ENCODE assay signal across 9 mouse cellular contexts in genomic region chr6:120736566-120736965, GRCm38 (mm10). TPM values are rescaled to one million over a fixed set of nuclear protein-coding genes. Genes with fewer than 3 reads are reported as not detected.
DNase-seq lines count a peak whose midpoint lies in the region; ATAC-seq and TF ChIP-seq lines count a peak whose summit lies in the region.
"Had no signal": no experiment of that assay in that cellular context is flagged by ENCODE, and none has a peak within 500 bp of the region (broad histone marks: within the 10 kb centered on the region; RNA-seq: fewer than 3 reads in every experiment).

No protein-coding gene starts in this region.

- no peaks in the 10 kb centered on the region for H3K9me3 ChIP-seq in lung, embryonic 16.5 days (ENCODE audit: control insufficient read depth, low read length)
- no peaks in the 10 kb centered on the region for H3K9me3 ChIP-seq in stomach, postnatal 0 days (ENCODE audit: control insufficient read depth, low read length)
- H3K9me3 ChIP-seq: stomach, embryonic 15.5 days had no signal

- H3K9ac ChIP-seq in lung, embryonic 16.5 days (ENCODE audit: low read length): no peak overlapping the region
- H3K9ac ChIP-seq in stomach, postnatal 0 days (ENCODE audit: low read length): no peak overlapping the region
- H3K9ac ChIP-seq: stomach, embryonic 15.5 days had no signal

- no peak for TF ChIP-seq EP300 in stomach, postnatal 0 days (optimal IDR thresholded peaks at IDR 0.05)

- H3K4me3 ChIP-seq in lung, embryonic 16.5 days (ENCODE audit: low read length): no peak overlapping the region
- no peak overlapping the region for H3K4me3 ChIP-seq in stomach, postnatal 0 days (ENCODE audit: low read depth, low read length)
- H3K4me3 ChIP-seq: stomach, embryonic 15.5 days had no signal

- H3K36me3 ChIP-seq in lung, embryonic 16.5 days (ENCODE audit: control insufficient read depth, insufficient read depth, low read length): no peaks in the 10 kb centered on the region
- H3K36me3 ChIP-seq in stomach, postnatal 0 days (ENCODE audit: control insufficient read depth, insufficient read depth, low read length): no peaks in the 10 kb centered on the region
- H3K36me3 ChIP-seq: stomach, embryonic 15.5 days had no signal

- ATAC-seq in lung, embryonic 16.5 days (ENCODE audit: low read depth): peak; percentile 52; the same call in 1 of the 2 replicates
- peak; percentile 72 for ATAC-seq in stomach, postnatal 0 days (ENCODE audit: low FRiP score, low TSS enrichment)

- 71% methylated on average over 3 of the region's 3 CpGs for WGBS in lung, embryonic 16.5 days
- WGBS in stomach, postnatal 0 days: 60% methylated on average over 3 of the region's 3 CpGs

- no peak overlapping the region for H3K27ac ChIP-seq in lung, embryonic 16.5 days (ENCODE audit: low read length)
- H3K27ac ChIP-seq in stomach, postnatal 0 days (replicated peaks): no peak overlapping the region
- H3K27ac ChIP-seq: stomach, embryonic 15.5 days had no signal

- peak; percentile 25 for DNase-seq in adrenal gland, postnatal 14 days
- no peak for DNase-seq in adrenal gland, adult 18-20 months (ENCODE audit: low spot score in 2 of 2)
- peak; percentile 30 to 44 for DNase-seq in spleen, postnatal 36 days (ENCODE audit: low spot score in 2 of 2)
- DNase-seq in spleen, postnatal 14 days (ENCODE audit: low spot score in 2 of 2): no peak
- DNase-seq in embryo, embryonic 10 days (ENCODE audit: low spot score): peak; percentile 78
- peak; percentile 68 for DNase-seq in induced T-regulatory cell, adult 2 months (ENCODE audit: low read depth)
- no peak for DNase-seq in stomach, postnatal 0 days (ENCODE audit: low spot score)

- no peak overlapping the region for H3K4me2 ChIP-seq in lung, embryonic 16.5 days (ENCODE audit: low read depth, low read length)
- H3K4me2 ChIP-seq in stomach, postnatal 0 days (replicated peaks; ENCODE audit: low read depth): no peak overlapping the region
- H3K4me2 ChIP-seq: stomach, embryonic 15.5 days had no signal

- H3K4me1 ChIP-seq in lung, embryonic 16.5 days (replicated peaks; ENCODE audit: control insufficient read depth, insufficient read depth, low read length): no peaks in the 10 kb centered on the region
- H3K4me1 ChIP-seq in stomach, postnatal 0 days (replicated peaks; ENCODE audit: control insufficient read depth, insufficient read depth): no peaks in the 10 kb centered on the region
- H3K4me1 ChIP-seq: stomach, embryonic 15.5 days had no signal

- peak; percentile 94 for TF ChIP-seq CTCF in stomach, postnatal 0 days (IDR thresholded peaks at IDR 0.05; ENCODE audit: low read depth)

- H3K27me3 ChIP-seq in lung, embryonic 16.5 days (ENCODE audit: control insufficient read depth, insufficient read depth, low read depth, low read length): no peaks in the 10 kb centered on the region
- no peaks in the 10 kb centered on the region for H3K27me3 ChIP-seq in stomach, postnatal 0 days (ENCODE audit: control insufficient read depth, insufficient read depth, low read length)
- H3K27me3 ChIP-seq: stomach, embryonic 15.5 days had no signal

RNA-seq across cellular contexts. Expression of gene Slc25a18, which starts 36.8 kb away (rescaled TPM):
- 0.22 and 0.49 TPM in 2 replicates for total RNA-seq in adrenal gland, postnatal 14 days (2021)
- under 1 TPM in 1 of 2 experiments, not detected in 1; 0.26 TPM for total RNA-seq in adrenal gland, adult 18-20 months (2021)
- 0.28 and 0.64 TPM in 2 replicates for polyA plus RNA-seq in lung, embryonic 16.5 days (2015; fragmentation: Nextera tagmentation; extraction: Ambion mirVana)
- 0.10 and 0.13 TPM in 2 replicates for polyA plus RNA-seq in stomach, postnatal 0 days (2015; fragmentation: Nextera tagmentation; extraction: Ambion mirVana)

Comparison
In these comparisons a context has a peak if more than half of its experiments do, and no peak if none do; other contexts are left out.
1. DNase-seq: peak in adrenal gland, postnatal 14 days (single experiment), spleen, postnatal 36 days (2 of 2), embryo, embryonic 10 days (single experiment) and induced T-regulatory cell, adult 2 months (single experiment); none in adrenal gland, adult 18-20 months (0 of 2), spleen, postnatal 14 days (0 of 2) and stomach, postnatal 0 days (single experiment).